Mouse (Mus musculus): ENCODE results near the gene Gm2a.

The Gm2a gene

DNA sequence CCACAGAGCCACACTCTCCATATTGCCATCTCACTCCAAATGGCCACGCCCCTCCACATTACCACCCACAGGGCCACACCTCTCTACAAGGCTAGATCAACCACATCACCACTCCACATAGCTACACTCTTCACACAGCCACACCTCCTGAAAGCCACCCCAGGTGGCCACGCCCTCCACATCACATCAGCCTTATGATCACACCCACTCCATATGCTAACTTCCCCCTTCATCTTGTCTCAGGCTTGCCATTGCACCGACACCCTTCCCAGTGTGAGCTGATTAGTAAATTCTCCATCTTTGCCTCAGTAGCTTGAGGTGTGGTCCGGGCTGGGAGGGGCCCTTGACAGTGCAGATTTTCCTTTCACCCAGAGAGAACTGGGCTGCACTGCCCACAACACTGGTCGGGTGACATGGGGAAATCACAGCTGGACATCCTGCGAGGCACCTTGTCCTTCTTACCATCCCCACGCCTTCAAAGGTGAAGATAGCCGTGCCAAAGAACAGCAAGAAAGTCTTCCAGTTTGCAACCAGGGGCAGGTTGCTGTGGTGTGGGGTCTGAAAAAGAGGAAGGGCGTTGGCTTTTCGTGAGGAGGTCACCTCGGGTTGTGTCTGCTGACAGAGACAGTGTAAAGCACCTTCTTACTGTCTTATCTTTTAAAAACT is 33.3 kb downstream of the Gm2a start:
- DNase-seq (ENCODE audit: low spot score): no peak

GRCm38 (mm10) chr11:55131946-55132345 is 34.0 kb downstream of the Gm2a start:
- no peak for DNase-seq (ENCODE audit: low spot score)

DNA sequence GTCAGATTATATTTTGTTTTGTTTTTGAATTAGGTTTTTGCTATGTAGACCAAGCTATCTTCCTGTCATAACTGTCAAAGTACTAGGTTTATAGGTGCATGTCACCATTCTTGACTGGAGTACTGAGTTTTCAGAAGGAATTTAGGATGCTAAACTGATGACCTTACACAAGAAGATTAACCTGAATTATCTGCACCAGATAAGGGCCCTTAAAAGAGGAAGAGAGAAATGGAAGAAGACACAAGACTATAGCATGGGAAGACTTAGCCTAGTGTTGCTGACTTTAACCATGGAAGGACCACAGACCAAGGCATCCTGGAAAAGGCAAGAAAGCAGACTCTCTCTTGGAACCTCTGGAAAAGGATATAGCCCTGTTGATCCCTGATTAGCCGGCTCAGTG is 35.3 kb downstream of the Gm2a start:
- no peak for DNase-seq (ENCODE audit: low spot score)

GRCm38 (mm10) chr11:55134407-55134806 is 36.5 kb downstream of the Gm2a start:
- no peak for DNase-seq (ENCODE audit: low spot score)

GRCm38 (mm10) chr11:55134871-55135270 is 37.0 kb downstream of the Gm2a start:
- no peak for DNase-seq (ENCODE audit: low spot score)

- no peak for DNase-seq (ENCODE audit: low spot score)
These were observed 39.0 kb downstream of the Gm2a start for GRCm38 (mm10) chr11:55136770-55137547.

GRCm38 (mm10) chr11:55137646-55138045 is 39.7 kb downstream of the Gm2a start:
- DNase-seq (ENCODE audit: low spot score): no peak

GRCm38 (mm10) chr11:55141502-55141901 is 43.6 kb downstream of the Gm2a start:
- no peak for DNase-seq (ENCODE audit: low spot score)

DNA sequence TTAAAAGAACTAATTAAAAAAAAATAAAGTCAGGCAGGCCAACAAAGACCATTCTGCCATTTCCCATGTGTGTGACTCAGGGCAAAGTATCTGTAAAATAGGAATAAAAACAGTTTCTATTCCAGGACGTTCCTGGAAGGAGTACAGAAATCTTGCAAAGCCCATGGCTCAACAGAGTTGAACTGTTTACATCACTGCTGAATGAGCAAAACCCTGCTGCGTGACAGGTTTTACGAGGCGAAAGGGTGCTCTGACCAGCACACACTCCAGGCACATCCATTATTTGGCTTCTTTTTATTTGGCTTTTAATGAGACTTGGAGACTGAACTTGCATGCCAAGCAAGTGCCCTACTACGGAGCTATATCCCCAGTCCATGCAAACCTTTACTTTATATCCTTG is 46.1 kb downstream of the Gm2a start:
- DNase-seq (ENCODE audit: low spot score): no peak

- no peak for DNase-seq (ENCODE audit: low spot score)
These were observed 48.9 kb downstream of the Gm2a start for GRCm38 (mm10) chr11:55146855-55147254.

GRCm38 (mm10) chr11:55147423-55147822 is 49.5 kb downstream of the Gm2a start:
- no peak for DNase-seq (ENCODE audit: low spot score)

DNA sequence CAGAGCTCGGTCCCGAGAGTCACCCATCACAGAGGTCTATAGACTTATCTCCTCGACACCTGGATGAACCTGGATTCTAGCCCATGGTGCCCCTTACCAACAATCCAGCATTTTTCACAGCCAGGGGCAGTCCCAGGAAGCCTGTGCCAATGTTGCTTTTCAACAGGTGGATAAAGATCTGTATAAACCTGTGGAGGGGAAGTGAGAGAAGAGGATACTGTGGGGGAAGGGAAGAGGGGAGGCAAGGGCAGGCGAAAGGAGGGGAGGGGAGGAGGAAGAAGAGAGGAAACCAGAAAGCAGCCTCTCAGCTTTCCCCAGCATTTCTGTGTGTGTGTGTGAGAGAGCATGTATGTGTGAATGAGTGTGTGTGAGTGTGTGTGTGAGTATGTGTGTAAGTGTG is 50.5 kb downstream of the Gm2a start:
- DNase-seq (ENCODE audit: low spot score): no peak

GRCm38 (mm10) chr11:55151608-55152007 is 53.7 kb downstream of the Gm2a start, which contains the start of gene Slc36a3:
TSS of gene Slc36a3 (minus strand) at chr11:55151708.
- DNase-seq (ENCODE audit: low spot score): no peak

DNA sequence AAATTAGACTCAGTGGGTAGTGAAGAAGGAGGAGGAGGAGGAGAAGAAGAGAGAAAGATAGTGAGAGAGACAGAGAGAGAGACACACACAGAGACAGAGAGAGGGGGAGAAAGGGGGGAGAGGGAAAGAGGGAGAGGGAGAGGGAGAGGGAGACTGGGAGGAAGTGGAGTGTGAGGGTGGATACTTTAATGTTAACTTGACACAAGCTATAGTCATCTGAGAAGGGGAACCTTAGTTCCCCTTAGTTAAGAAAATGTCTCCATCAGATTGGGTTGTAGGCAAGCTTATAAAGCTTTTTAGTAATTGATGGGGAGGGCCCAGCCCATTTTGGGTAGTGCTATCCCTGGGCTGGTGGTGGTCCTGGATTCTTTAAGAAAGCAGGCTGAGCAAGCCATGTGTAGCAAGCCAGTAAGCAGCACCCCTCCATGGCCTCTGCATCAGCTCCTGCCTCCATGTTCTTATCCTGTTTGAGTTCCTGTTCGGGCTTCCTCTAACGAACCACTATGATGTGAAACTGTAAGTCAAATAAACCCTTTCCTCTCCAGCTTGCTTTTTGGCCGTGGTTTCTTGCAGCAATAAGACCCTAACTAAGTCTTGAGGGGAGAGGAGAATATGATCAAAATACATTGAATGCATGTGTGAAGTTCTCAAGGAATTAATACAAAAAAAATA is 56.6 kb downstream of the Gm2a start:
- DNase-seq (ENCODE audit: low spot score): no peak

DNA sequence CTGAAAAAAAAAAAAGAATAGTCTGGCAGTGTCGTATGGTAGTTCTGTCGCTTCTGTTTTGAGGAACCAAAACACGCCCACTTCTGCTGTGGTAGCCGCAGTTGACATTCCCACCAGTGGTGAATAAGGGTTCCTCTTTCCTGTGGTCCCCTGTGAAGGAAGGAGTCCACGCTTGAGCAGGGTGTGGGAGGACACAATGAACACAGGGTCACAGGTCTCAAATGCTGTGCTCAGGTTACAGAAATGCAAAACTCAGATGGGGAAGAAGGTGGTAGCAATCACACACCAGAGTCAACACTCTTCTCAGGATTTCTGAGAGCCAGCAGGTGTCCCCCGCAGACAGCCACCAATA is 57.1 kb downstream of the Gm2a start:
- DNase-seq (ENCODE audit: low spot score): no peak

- DNase-seq (ENCODE audit: low spot score): peak; percentile 61
These were observed 61.0 kb downstream of the Gm2a start for GRCm38 (mm10) chr11:55158785-55159359.
